Mouse (Mus musculus) layer of hippocampus, postnatal 36 days (tissue): ENCODE data around the gene Atp13a3. TPM values are rescaled to one million over a fixed set of nuclear protein-coding genes. Genes with fewer than 3 reads are reported as not detected.
"Not testable (repeated sequence)": the region's sequence is repeated elsewhere in the genome, so short reads cannot be mapped to it uniquely, and the experiment has no call there.

Experiments
- DNase-seq, 2 experiments: peaks; one replicate each; pipeline ENCODE4 v3.0.0; 2022
- total RNA-seq, 2 experiments: library from RNA; stranded (reverse); gene quantifications; 2 replicates each; pipeline ENCODE4 v1.2.3; 2021

Atp13a3 gene
- total RNA-seq = 10 to 100 TPM; 70.7 to 72.1 TPM

GRCm38 (mm10) chr16:30405925-30406670 lies at the start of gene Atp13a3:
TSS of gene Atp13a3 (minus strand) at chr16:30405975.
- no peak for DNase-seq

- no peak for DNase-seq
Observed at GRCm38 (mm10) chr16:30453213-30453975, 47.6 kb upstream of the Atp13a3 start.

- DNase-seq = not testable (repeated sequence)
Observed at GRCm38 (mm10) chr16:30451174-30451573, 45.4 kb upstream of the Atp13a3 start.

- no peak for DNase-seq
Observed at GRCm38 (mm10) chr16:30449017-30449416, 43.2 kb upstream of the Atp13a3 start.

GRCm38 (mm10) chr16:30448169-30448568 lies 42.4 kb upstream of the Atp13a3 start:
- no peak for DNase-seq

GRCm38 (mm10) chr16:30447642-30448041 lies 41.9 kb upstream of the Atp13a3 start:
- no peak for DNase-seq

- DNase-seq = no peak
Observed at GRCm38 (mm10) chr16:30443411-30443810, 37.6 kb upstream of the Atp13a3 start.

- DNase-seq = no peak
Observed at GRCm38 (mm10) chr16:30442451-30442850, 36.7 kb upstream of the Atp13a3 start.

GRCm38 (mm10) chr16:30441409-30441808 lies 35.6 kb upstream of the Atp13a3 start:
- no peak for DNase-seq

- no peak for DNase-seq
Observed at GRCm38 (mm10) chr16:30439841-30440240, 34.1 kb upstream of the Atp13a3 start.

GRCm38 (mm10) chr16:30439411-30439810 lies 33.6 kb upstream of the Atp13a3 start:
- DNase-seq = no peak

GRCm38 (mm10) chr16:30436276-30436675 lies 30.5 kb upstream of the Atp13a3 start:
- DNase-seq = no peak

GRCm38 (mm10) chr16:30435393-30435792 lies 29.6 kb upstream of the Atp13a3 start:
- no peak for DNase-seq

- no peak for DNase-seq
Observed at GRCm38 (mm10) chr16:30433148-30433547, 27.4 kb upstream of the Atp13a3 start.

GRCm38 (mm10) chr16:30432111-30432510 lies 26.3 kb upstream of the Atp13a3 start:
- no peak for DNase-seq

GRCm38 (mm10) chr16:30430512-30431088 lies 24.8 kb upstream of the Atp13a3 start:
- no peak for DNase-seq

- no peak for DNase-seq
Observed at GRCm38 (mm10) chr16:30428753-30429260, 23.0 kb upstream of the Atp13a3 start.

GRCm38 (mm10) chr16:30427466-30427865 lies 21.7 kb upstream of the Atp13a3 start:
- DNase-seq = no peak

GRCm38 (mm10) chr16:30427003-30427402 lies 21.2 kb upstream of the Atp13a3 start:
- DNase-seq = no peak

GRCm38 (mm10) chr16:30425980-30426379 lies 20.2 kb upstream of the Atp13a3 start:
- DNase-seq = no peak

- DNase-seq = no peak
Observed at GRCm38 (mm10) chr16:30424053-30424452, 18.3 kb upstream of the Atp13a3 start.

- no peak for DNase-seq
Observed at GRCm38 (mm10) chr16:30416707-30417106, 10.9 kb upstream of the Atp13a3 start.

GRCm38 (mm10) chr16:30416284-30416683 lies 10.5 kb upstream of the Atp13a3 start:
- peak in 1 of 2 experiments; percentile 1 for DNase-seq
